In genomic region chr17:31852782-31853447, GRCm38 (mm10) we compare ENCODE assay signal across 9 mouse cellular contexts. TPM values are rescaled to one million over a fixed set of nuclear protein-coding genes. Genes with fewer than 3 reads are reported as not detected.
DNase-seq lines count a peak whose midpoint lies in the region; ATAC-seq and TF ChIP-seq lines count a peak whose summit lies in the region.
"Had no signal": no experiment of that assay in that cellular context is flagged by ENCODE, and none has a peak within 500 bp of the region (broad histone marks: within the 10 kb centered on the region; RNA-seq: fewer than 3 reads in every experiment).

No protein-coding gene starts in this region.

- peak overlapping the region; percentile 35 to 77 for H3K4me3 ChIP-seq in heart, embryonic 14.5 days (ENCODE audit: control insufficient read depth in 1 of 2, insufficient read depth in 1 of 2, low read depth in 1 of 2, low read length in 2 of 2)
- H3K4me3 ChIP-seq in embryonic facial prominence, embryonic 12.5 days, result peak overlapping the region; percentile 18; the same call in 1 of the 2 replicates
- H3K4me3 ChIP-seq in midbrain, postnatal 0 days (ENCODE audit: low read depth, low read length), result peak overlapping the region; percentile 10

- no peak for DNase-seq in heart, postnatal 36 days
- DNase-seq in kidney, adult 8-10 months, result peak; percentile 52 to 58
- DNase-seq in midbrain, postnatal 0 days (ENCODE audit: low spot score), result no peak
- no peak for DNase-seq in gastrocnemius, adult 8-10 months (ENCODE audit: low spot score in 2 of 2)
- no peak for DNase-seq in adrenal gland, postnatal 36 days
- DNase-seq in thymus, postnatal 0 days (ENCODE audit: low spot score), result no peak

- 26% methylated on average over 12 of the region's 12 CpGs for WGBS in heart, embryonic 14.5 days
- WGBS in embryonic facial prominence, embryonic 12.5 days, result 52% methylated on average over 12 of the region's 12 CpGs
- WGBS in midbrain, postnatal 0 days, result 63% methylated on average over 12 of the region's 12 CpGs

- H3K4me1 ChIP-seq in heart, embryonic 14.5 days (ENCODE audit: control insufficient read depth in 2 of 2, insufficient read depth in 2 of 2, low read length in 2 of 2), result peaks cover 28 to 42% of the 10 kb centered on the region in 2 experiments
- H3K4me1 ChIP-seq in embryonic facial prominence, embryonic 12.5 days, result peaks cover 33% of the 10 kb centered on the region
- H3K4me1 ChIP-seq in midbrain, postnatal 0 days (ENCODE audit: insufficient read depth, low read length), result peaks cover 3% of the 10 kb centered on the region; the same call in 1 of the 2 replicates

- peak overlapping the region; percentile 70 for H3K9ac ChIP-seq in heart, embryonic 14.5 days (ENCODE audit: low read length)
- no peak overlapping the region for H3K9ac ChIP-seq in embryonic facial prominence, embryonic 12.5 days
- no peak overlapping the region for H3K9ac ChIP-seq in midbrain, postnatal 0 days (replicated peaks; ENCODE audit: low read length, poor library complexity, severe bottlenecking)

- intact Hi-C loops in heart, postnatal 36 days (cut with DNase I), result loop anchor here (5.0 kb wide), 1 partner anchor 86 kb away; no protein-coding TSS in a partner anchor

- no peaks in the 10 kb centered on the region for H3K27me3 ChIP-seq in heart, embryonic 14.5 days (ENCODE audit: control insufficient read depth, insufficient read depth, low read length)
- H3K27me3 ChIP-seq in embryonic facial prominence, embryonic 12.5 days, result no peaks in the 10 kb centered on the region
- H3K27me3 ChIP-seq in midbrain, postnatal 0 days (ENCODE audit: insufficient read depth, low read length), result no peaks in the 10 kb centered on the region

- ATAC-seq in heart, embryonic 14.5 days (ENCODE audit: insufficient number of reproducible peaks, insufficient read depth, low FRiP score, low read depth), result no peak
- no peak for ATAC-seq in embryonic facial prominence, embryonic 12.5 days (ENCODE audit: insufficient number of reproducible peaks, insufficient read depth, low FRiP score, low TSS enrichment)
- no peak for ATAC-seq in midbrain, postnatal 0 days (ENCODE audit: low FRiP score)

- H3K36me3 ChIP-seq in heart, embryonic 14.5 days (ENCODE audit: control insufficient read depth, insufficient read depth, low read length), result peaks cover 50% of the 10 kb centered on the region
- peaks cover 35% of the 10 kb centered on the region for H3K36me3 ChIP-seq in embryonic facial prominence, embryonic 12.5 days
- H3K36me3 ChIP-seq in midbrain, postnatal 0 days (ENCODE audit: insufficient read depth, low read length), result peaks cover 32% of the 10 kb centered on the region

- H3K9me3 ChIP-seq in heart, embryonic 14.5 days (ENCODE audit: control insufficient read depth, low read length), result no peaks in the 10 kb centered on the region
- no peaks in the 10 kb centered on the region for H3K9me3 ChIP-seq in embryonic facial prominence, embryonic 12.5 days
- H3K9me3 ChIP-seq in midbrain, postnatal 0 days (ENCODE audit: low read length), result no peaks in the 10 kb centered on the region
- H3K9me3 ChIP-seq: G1E had no signal

- H3K4me2 ChIP-seq in heart, embryonic 14.5 days (ENCODE audit: low read length), result peak overlapping the region; percentile 82
- peak overlapping the region; percentile 39 for H3K4me2 ChIP-seq in embryonic facial prominence, embryonic 12.5 days (replicated peaks)
- H3K4me2 ChIP-seq in midbrain, postnatal 0 days (ENCODE audit: low read depth, low read length, poor library complexity, severe bottlenecking), result peak overlapping the region; percentile 71

- TF ChIP-seq CTCF in midbrain, postnatal 0 days (IDR thresholded peaks at IDR 0.05), result no peak

- peak overlapping the region; percentile 55 to 68 for H3K27ac ChIP-seq in heart, embryonic 14.5 days (replicated peaks in 1 of 2; ENCODE audit: control insufficient read depth in 1 of 2, insufficient read depth in 1 of 2, low read depth in 2 of 2, low read length in 2 of 2)
- no peak overlapping the region for H3K27ac ChIP-seq in embryonic facial prominence, embryonic 12.5 days
- no peak overlapping the region for H3K27ac ChIP-seq in midbrain, postnatal 0 days (ENCODE audit: low read depth, low read length)

RNA-seq across cellular contexts. Expression of gene Sik1, which starts 2.7 kb away (rescaled TPM):
- polyA plus RNA-seq in heart, embryonic 14.5 days (2014; fragmentation: Nextera tagmentation; extraction: Ambion mirVana), result 16.6 and 20.3 TPM in 2 replicates
- 10 to 100 TPM; 24.0 to 68.3 TPM for total RNA-seq in heart, postnatal 36 days (2021)
- polyA plus RNA-seq in embryonic facial prominence, embryonic 12.5 days (2016; fragmentation: Nextera tagmentation; extraction: Ambion mirVana), result 13.0 and 15.8 TPM in 2 replicates
- 48.5 and 54.2 TPM in 2 replicates for total RNA-seq in midbrain, postnatal 0 days (2014; rRNA removed)
- 17.6 and 22.3 TPM in 2 replicates for polyA plus RNA-seq in midbrain, postnatal 0 days (2015; fragmentation: Nextera tagmentation; extraction: Ambion mirVana)
- 10 to 100 TPM in 2 of 4 experiments, 1 to 10 TPM in 2; 7.8 to 22.8 (median 13.9) TPM for total RNA-seq in gastrocnemius, adult 8-10 months (2022)
- total RNA-seq in adrenal gland, postnatal 36 days (2021), result 100 to 1,000 TPM; 124 to 127 TPM
- 12.4 and 14.2 TPM in 2 replicates for polyA plus RNA-seq in thymus, postnatal 0 days (2015; fragmentation: Nextera tagmentation; extraction: Ambion mirVana)

Comparison
In these comparisons a context has a peak if more than half of its experiments do, and no peak if none do; other contexts are left out.
1. H3K27ac ChIP-seq: peak in heart, embryonic 14.5 days (2 of 2); none in embryonic facial prominence, embryonic 12.5 days (single experiment) and midbrain, postnatal 0 days (single experiment).
2. DNase-seq: peak in kidney, adult 8-10 months (2 of 2); none in heart, postnatal 36 days (0 of 2), midbrain, postnatal 0 days (single experiment), gastrocnemius, adult 8-10 months (0 of 2), adrenal gland, postnatal 36 days (0 of 2) and thymus, postnatal 0 days (single experiment).
3. Peak in every context shown above with its lines, with median percentiles within 50 percentile points of each other: H3K4me2 ChIP-seq and H3K4me3 ChIP-seq.